Mouse (Mus musculus) neural tube, embryonic 10.5 days (tissue): ENCODE data around the gene Zfpl1.
"Not testable (repeated sequence)": the region's sequence is repeated elsewhere in the genome, so short reads cannot be mapped to it uniquely, and the experiment has no call there.

Experiments used
- DNase-seq: peaks from one replicate; pipeline ENCODE4 v3.0.0-alpha.2; 2017; ENCODE audit warnings: low spot score; ENCODE audit errors: extremely low spot score

Gene Zfpl1

DNA sequence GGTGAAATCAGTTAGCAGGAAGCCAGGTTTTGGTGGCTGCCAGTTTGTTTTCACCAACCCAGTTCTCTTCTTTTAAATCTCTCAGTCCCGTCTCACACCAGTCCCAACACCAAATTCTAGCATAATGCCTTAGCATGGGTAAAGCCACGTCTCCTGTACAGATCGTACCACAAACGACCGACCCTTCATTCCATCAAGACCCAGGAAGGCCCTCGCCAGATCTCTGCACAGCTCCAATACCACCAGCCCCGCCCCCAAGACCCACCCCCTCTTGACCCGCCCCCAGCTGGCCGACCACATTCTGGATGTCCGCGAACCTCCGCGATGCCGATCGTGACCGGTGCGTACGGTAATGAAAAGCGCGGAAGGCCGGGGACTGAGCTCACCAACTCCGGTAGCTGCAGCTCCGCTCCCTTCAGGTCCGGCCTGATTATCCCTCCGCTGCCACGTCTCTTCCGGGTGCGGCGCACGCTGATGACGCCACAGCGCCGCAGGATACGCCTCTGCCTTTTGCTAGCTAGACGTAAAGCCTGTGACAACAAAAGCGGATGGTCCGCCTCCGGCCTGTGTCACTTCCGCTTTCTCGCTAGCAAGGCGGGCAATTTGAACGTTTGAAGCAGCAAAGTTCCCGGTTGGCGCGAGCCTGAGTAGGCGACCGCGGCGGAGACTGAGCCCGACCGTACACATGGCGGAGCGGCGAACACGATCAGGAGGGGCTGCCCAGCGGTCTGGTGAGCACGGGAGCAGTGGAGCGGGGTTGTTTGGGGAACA is at the start of gene Zfpl1, which contains the start of gene Cdca5:
TSS of gene Zfpl1 (minus strand) at position 479 of the 771 bp plus-strand sequence.
TSS of gene Cdca5 (plus strand) at position 506 of the 771 bp plus-strand sequence.
- DNase-seq: peak; percentile 97

DNA sequence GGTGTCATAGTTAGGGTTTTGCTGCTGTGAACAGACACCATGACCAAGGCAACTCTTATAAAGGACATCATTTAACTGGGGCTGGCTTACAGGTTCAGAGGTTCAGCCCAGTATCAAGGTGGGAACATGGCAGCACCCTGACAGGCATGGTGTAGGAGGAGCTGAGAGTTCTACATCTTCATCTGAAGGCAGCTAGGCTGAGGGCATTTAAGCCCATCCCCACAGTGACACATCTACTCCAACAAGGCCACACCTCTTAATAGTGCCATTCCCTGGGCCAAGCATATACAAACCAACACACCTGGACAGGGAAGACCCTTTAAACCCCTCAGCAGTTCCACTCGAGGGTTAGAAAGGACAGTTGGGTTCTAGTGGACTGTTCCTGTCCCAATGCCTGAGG is 48.4 kb upstream of the Zfpl1 start:
- not testable (repeated sequence) for DNase-seq

DNA sequence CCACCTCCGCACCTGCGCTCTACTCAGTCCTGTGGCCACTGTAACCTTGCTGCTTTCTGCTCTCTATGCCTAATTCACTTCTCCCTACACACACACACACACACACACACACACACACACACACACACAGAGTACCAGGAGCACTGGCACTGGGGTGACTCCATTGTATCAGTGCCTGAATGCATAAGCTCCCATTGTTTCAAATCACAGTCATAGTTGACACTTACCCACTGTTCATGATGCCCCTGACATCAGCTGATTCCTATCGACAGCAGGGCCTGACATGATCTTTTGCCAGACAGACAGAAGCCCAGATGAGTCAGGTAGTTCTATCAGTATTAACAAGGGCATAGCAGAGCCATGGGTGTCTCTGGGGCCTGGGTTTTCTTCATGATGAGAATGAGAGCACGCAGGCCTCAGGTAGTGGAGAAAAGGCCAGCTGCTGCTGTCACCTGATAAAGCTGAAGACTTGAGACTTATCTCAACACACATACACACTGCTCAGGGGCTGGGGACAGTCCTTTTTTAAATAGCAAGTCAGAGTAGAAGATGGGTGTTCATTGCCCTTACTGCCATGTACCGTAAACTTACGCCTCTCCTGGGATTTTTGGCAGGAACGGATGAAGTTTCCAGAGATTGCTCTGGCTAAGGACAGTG is 47.5 kb upstream of the Zfpl1 start:
- no peak for DNase-seq

- not testable (repeated sequence) for DNase-seq
Observed at GRCm38 (mm10) chr19:6130414-6131128, 45.8 kb upstream of the Zfpl1 start.

- DNase-seq: peak; percentile 91
Observed at GRCm38 (mm10) chr19:6127760-6128341, 43.1 kb upstream of the Zfpl1 start, which contains the start of gene Snx15. Gene Snx15 (minus strand): TSS chr19:6128304.

DNA sequence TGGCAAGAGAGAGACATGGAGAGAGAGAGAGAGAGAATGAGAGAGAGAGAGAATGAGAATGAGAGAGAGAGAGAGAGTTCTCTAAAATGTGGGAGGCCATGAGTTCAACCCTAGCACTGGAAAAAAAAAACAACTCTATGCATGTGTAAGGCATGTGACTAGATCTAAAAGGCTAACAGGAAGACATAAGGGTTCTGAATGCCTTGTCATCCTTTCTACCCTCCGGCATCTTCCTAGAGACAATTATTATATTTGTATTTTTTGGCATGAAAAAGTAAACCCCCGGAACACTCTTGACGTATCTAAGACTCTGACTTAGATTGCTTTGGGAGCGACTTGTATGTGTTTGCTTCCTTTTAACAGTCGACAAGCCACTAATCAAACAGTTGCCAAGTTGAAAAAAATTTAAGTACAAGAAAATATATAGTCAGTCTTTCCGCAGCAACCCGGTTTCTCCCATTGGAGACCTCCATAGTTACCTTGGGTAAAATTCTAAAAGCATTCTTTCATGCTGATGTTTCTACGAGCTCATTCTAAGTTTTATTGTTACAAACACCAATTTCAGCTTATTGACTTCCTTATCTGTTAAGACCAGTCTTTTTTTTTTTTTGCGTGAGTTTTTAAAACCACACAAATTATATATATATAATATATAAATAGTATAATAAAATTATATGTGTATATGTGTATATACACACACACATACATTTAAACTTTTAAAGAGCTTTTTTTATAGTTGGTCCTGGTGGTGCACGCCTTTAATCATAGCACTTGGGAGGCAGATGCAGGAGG is 42.2 kb upstream of the Zfpl1 start:
- DNase-seq: no peak

DNA sequence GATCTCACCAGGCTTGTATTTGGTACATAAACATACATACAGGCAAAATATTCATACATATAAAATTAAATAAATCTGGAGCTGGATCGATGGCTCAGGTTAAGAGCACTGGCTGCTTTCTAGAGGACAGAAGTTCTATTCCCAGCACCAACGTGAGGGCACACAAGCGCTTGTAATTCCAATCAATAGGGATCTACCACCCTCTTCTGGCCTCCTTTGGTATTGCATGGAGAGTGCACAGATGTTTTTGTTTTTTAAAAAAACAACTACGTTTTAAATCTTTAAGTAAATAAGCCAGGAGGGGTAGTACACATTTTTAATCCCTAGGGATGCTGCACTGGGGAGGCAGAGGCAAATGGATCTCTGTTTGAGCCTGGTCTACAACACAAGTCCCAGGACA is 41.5 kb upstream of the Zfpl1 start:
- peak; percentile 50 for DNase-seq

GRCm38 (mm10) chr19:6124898-6125297 is 40.1 kb upstream of the Zfpl1 start:
- no peak for DNase-seq

- DNase-seq: peak; percentile 41
Observed at GRCm38 (mm10) chr19:6123330-6123729, 38.6 kb upstream of the Zfpl1 start.

- DNase-seq: no peak
Observed at GRCm38 (mm10) chr19:6121761-6122160, 37.0 kb upstream of the Zfpl1 start.

GRCm38 (mm10) chr19:6118677-6119185 is 34.0 kb upstream of the Zfpl1 start:
- no peak for DNase-seq

- peak; percentile 89 for DNase-seq
Observed at GRCm38 (mm10) chr19:6117986-6118676, 33.4 kb upstream of the Zfpl1 start, which contains the start of gene Sac3d1. Gene Sac3d1 (minus strand): TSS chr19:6118650.

DNA sequence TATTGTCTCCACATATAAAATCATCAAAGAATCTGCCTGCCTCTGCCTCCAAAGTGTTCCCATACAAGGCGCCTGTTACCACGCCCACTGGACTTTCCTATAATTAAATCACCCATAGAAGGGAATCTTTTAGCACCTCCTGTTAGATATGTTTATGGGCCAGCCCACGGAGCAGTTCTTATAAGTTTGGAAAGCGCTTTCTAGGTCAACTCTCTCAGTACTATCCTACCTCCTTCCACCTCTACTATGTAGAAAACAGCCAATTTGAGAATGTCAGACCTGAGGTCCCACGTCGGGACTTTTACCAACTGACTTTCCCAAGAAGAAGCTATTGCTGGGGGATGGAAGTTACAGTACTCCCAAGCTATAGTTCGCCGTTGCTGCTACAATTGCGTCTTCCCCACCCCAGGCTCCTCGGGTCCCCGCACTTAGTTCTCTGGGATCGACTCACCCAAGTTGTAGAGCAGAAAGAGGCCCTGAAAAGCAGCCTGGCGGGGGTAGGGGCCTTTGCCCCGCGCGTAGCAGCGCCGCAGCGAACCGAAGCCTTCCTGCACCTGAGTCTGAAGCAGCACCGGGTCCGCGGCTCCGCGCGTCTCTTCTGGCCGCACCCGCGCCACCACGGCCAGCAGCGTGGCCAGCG is 32.7 kb upstream of the Zfpl1 start:
- DNase-seq: no peak

- no peak for DNase-seq
Observed at GRCm38 (mm10) chr19:6116113-6116850, 31.5 kb upstream of the Zfpl1 start.

- DNase-seq: no peak
Observed at GRCm38 (mm10) chr19:6113116-6113515, 28.4 kb upstream of the Zfpl1 start.

GRCm38 (mm10) chr19:6105586-6105985 is 20.8 kb upstream of the Zfpl1 start, which contains the start of gene Naaladl1:
Gene Naaladl1 (plus strand): TSS chr19:6105782.
- no peak for DNase-seq

GRCm38 (mm10) chr19:6104476-6104875 is 19.7 kb upstream of the Zfpl1 start:
- no peak for DNase-seq

GRCm38 (mm10) chr19:6102169-6102853 is 17.6 kb upstream of the Zfpl1 start:
- no peak for DNase-seq
